Mouse (Mus musculus): ENCODE results near the gene Whrn. TPM values are rescaled to one million over a fixed set of nuclear protein-coding genes. Genes with fewer than 3 reads are reported as not detected.

Gene Whrn
- polyA plus RNA-seq, 1 experiment from 2014 or later, result 1.9 TPM

- 0 out of 2 replicates have a peak, but pooled peaks cover 4% of the 10 kb centered on the region for H3K36me3 ChIP-seq
- no peak overlapping the region for H3K9ac ChIP-seq
- H3K4me3 ChIP-seq, result no peak overlapping the region
- no peaks in the 10 kb centered on the region for H3K27me3 ChIP-seq
- no peaks in the 10 kb centered on the region for H3K4me1 ChIP-seq (replicated peaks)
- H3K4me2 ChIP-seq, result no peak overlapping the region
- WGBS, result 86% methylated on average over 8 of the region's 8 CpGs
- no peak for ATAC-seq (replicated peaks; ENCODE audit: insufficient number of reproducible peaks, insufficient read depth, low FRiP score, low read depth)
- no peak overlapping the region for H3K27ac ChIP-seq
- H3K9me3 ChIP-seq (replicated peaks), result no peaks in the 10 kb centered on the region
Measured at GRCm38 (mm10) chr4:63373404-63373803, 122.4 kb downstream of the Whrn start.

DNA sequence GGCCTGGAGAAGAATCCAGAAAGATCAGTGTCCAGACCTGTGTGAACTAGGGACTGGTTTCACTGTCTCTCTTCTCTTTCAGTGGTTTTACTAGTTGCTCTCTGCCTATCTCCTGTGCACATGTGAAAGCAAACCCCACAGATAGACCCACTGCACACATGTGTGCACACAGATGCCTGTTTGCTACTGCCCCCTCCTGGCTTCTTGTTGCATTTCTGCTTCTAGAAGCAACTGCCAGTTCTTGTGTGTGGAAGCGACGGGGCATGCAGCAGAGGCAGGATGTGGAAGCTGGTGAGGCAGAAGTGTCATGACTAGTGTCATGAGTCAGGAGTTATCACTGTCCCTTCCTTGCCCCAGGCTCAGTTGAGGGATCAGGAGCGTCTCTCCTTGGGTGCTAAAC is 123.9 kb downstream of the Whrn start:
- Histone ChIP-seq H3K36me3 (0 out of 2 replicates have a peak, but pooled peaks cover 4% of the 10 kb centered on the region), H3K9me3 (replicated peaks) (no peaks in the 10 kb centered on the region), H3K4me1 (replicated peaks) (no peaks in the 10 kb centered on the region), H3K9ac (no peak overlapping the region), H3K27me3 (no peaks in the 10 kb centered on the region), H3K27ac (no peak overlapping the region), H3K4me2 (no peak overlapping the region), H3K4me3 (no peak overlapping the region)
- ATAC-seq (replicated peaks; ENCODE audit: insufficient number of reproducible peaks, insufficient read depth, low FRiP score, low read depth), result no peak
- 46% methylated on average over 3 of the region's 3 CpGs for WGBS

DNA sequence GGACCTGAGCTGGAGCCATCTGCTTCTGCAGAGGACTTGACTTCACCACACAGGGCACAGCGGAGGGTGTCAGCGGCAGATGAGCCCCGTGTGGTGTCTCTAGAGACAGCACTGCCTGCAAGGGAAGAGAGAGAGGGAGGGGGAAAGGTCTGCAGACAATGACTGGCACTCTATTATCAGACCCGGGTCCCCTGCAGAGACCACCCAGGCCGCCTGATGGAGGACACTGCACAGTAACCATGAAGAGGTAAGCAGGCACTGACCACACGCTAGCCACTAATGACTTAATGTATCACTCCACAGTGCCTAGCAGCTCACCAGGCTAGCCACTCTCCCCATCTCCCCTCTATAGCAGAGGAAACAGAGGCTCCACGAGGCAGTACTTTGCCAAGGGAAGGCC is 124.9 kb downstream of the Whrn start:
- Histone ChIP-seq H3K9ac (no peak overlapping the region), H3K4me1 (replicated peaks) (no peaks in the 10 kb centered on the region), H3K9me3 (replicated peaks) (no peaks in the 10 kb centered on the region), H3K27ac (no peak overlapping the region), H3K27me3 (no peaks in the 10 kb centered on the region), H3K4me3 (no peak overlapping the region), H3K36me3 (0 out of 2 replicates have a peak, but pooled peaks cover 4% of the 10 kb centered on the region), H3K4me2 (no peak overlapping the region)
- no peak for ATAC-seq (replicated peaks; ENCODE audit: insufficient number of reproducible peaks, insufficient read depth, low FRiP score, low read depth)
- 52% methylated on average over 7 of the region's 7 CpGs for WGBS

- H3K4me3 ChIP-seq, result no peak overlapping the region
- no peaks in the 10 kb centered on the region for H3K4me1 ChIP-seq (replicated peaks)
- no peak overlapping the region for H3K27ac ChIP-seq
- H3K36me3 ChIP-seq, result 0 out of 2 replicates have a peak, but pooled peaks cover under 1% of the 10 kb centered on the region
- no peak overlapping the region for H3K4me2 ChIP-seq
- ATAC-seq (replicated peaks; ENCODE audit: insufficient number of reproducible peaks, insufficient read depth, low FRiP score, low read depth), result no peak
- H3K9me3 ChIP-seq (replicated peaks), result no peaks in the 10 kb centered on the region
- 13% methylated on average over 4 of the region's 4 CpGs for WGBS
- no peaks in the 10 kb centered on the region for H3K27me3 ChIP-seq
- H3K9ac ChIP-seq, result no peak overlapping the region
Measured at GRCm38 (mm10) chr4:63368577-63368976, 127.2 kb downstream of the Whrn start.

Other genes with a start within 250 kb of the Whrn start
- gene Orm1, start 151.4 kb downstream of the Whrn start, polyA plus RNA-seq (2015; fragmentation: Nextera tagmentation; extraction: Ambion mirVana), result not detected in 2 replicates
- gene Orm3, start 139.8 kb downstream of the Whrn start, polyA plus RNA-seq (2015; fragmentation: Nextera tagmentation; extraction: Ambion mirVana), result not detected in 2 replicates
- gene Orm2, start 133.5 kb downstream of the Whrn start, polyA plus RNA-seq (2015; fragmentation: Nextera tagmentation; extraction: Ambion mirVana), result not detected in 2 replicates
- gene Akna, start 92.6 kb downstream of the Whrn start, polyA plus RNA-seq (2015; fragmentation: Nextera tagmentation; extraction: Ambion mirVana), result 2.3 and 6.1 TPM in 2 replicates
- 214 and 229 TPM in 2 replicates for gene Atp6v1g1, start 48.8 kb upstream of the Whrn start, polyA plus RNA-seq (2015; fragmentation: Nextera tagmentation; extraction: Ambion mirVana)
- 4.4 and 5.6 TPM in 2 replicates for gene Tmem268, start 62.8 kb upstream of the Whrn start, polyA plus RNA-seq (2015; fragmentation: Nextera tagmentation; extraction: Ambion mirVana)
- gene Gm11213, start 109.3 kb upstream of the Whrn start, polyA plus RNA-seq (2015; fragmentation: Nextera tagmentation; extraction: Ambion mirVana), result not detected in 2 replicates
- gene Tex48, start 126.4 kb upstream of the Whrn start, polyA plus RNA-seq (2015; fragmentation: Nextera tagmentation; extraction: Ambion mirVana), result not detected in 2 replicates
- gene Gm11214, start 167.4 kb upstream of the Whrn start, polyA plus RNA-seq (2015; fragmentation: Nextera tagmentation; extraction: Ambion mirVana), result not detected in 2 replicates
- gene Tnfsf15, start 249.1 kb upstream of the Whrn start, polyA plus RNA-seq (2015; fragmentation: Nextera tagmentation; extraction: Ambion mirVana), result 0.06 and 0.14 TPM in 2 replicates